Mouse (Mus musculus) midbrain, embryonic 11.5 days (tissue): Measurements from ENCODE around the gene Psmd9. TPM values are rescaled to one million over a fixed set of nuclear protein-coding genes. Genes with fewer than 3 reads are reported as not detected.

ENCODE experiments used
- ATAC-seq: fragments of 200-750 bp; cut with Nextera tagmentation; 2 replicates; pipeline ENCODE4 v1.8.0; 2017; ENCODE audit warnings: moderate TSS enrichment, moderate library complexity; ENCODE audit not compliant: low FRiP score
- DNase-seq: peaks from one replicate; pipeline ENCODE4 v3.0.0; 2015; ENCODE audit warnings: low spot score; ENCODE audit errors: missing footprints
- H3K27ac ChIP-seq: fragments of 300-500 bp; sonication (generic); 2 replicates; pipeline ENCODE4 v1.5.1; 2014; ENCODE audit warnings: low read depth, low read length
- H3K27me3 ChIP-seq: fragments of 300-500 bp; sonication (generic); 2 replicates; pipeline ENCODE4 v1.6.1; 2014; ENCODE audit warnings: mild to moderate bottlenecking, low read length, moderate library complexity, mixed read lengths; ENCODE audit not compliant: control insufficient read depth, insufficient read depth
- H3K36me3 ChIP-seq: fragments of 300-500 bp; sonication (generic); 2 replicates; pipeline ENCODE4 v1.6.1; 2014; ENCODE audit warnings: mild to moderate bottlenecking, low read length, moderate library complexity, mixed read lengths; ENCODE audit not compliant: control insufficient read depth, insufficient read depth
- H3K4me1 ChIP-seq: fragments of 300-500 bp; sonication (generic); 2 replicates; pipeline ENCODE4 v1.6.1; 2014; ENCODE audit warnings: low read length; ENCODE audit not compliant: control insufficient read depth, insufficient read depth
- H3K4me2 ChIP-seq: fragments of 300-500 bp; sonication (generic); 2 replicates; pipeline ENCODE4 v1.6.1; 2014; ENCODE audit warnings: mild to moderate bottlenecking, moderate library complexity
- H3K4me3 ChIP-seq: fragments of 300-500 bp; sonication (generic); 2 replicates; pipeline ENCODE4 v1.5.1; 2014; ENCODE audit warnings: low read depth, low read length
- H3K9ac ChIP-seq: fragments of 300-500 bp; sonication (generic); 2 replicates; pipeline ENCODE4 v1.6.1; 2014; ENCODE audit warnings: low read length
- H3K9me3 ChIP-seq: fragments of 300-500 bp; sonication (generic); 2 replicates; pipeline ENCODE4 v1.6.1; 2016; ENCODE audit warnings: low read length; ENCODE audit not compliant: control insufficient read depth
- WGBS: fragments of 180-500 bp; shearing (Covaris S2); extraction: QIAGEN DNeasy Blood & Tissue Kit; methylation state at CpG from one replicate; pipeline ENCODE4 v1.1.7; 2014; 5-methylcytosine and 5-hydroxymethylcytosine counted together
- polyA plus RNA-seq: library from polyadenylated mRNA; unstranded; fragments of >200 nt; fragmentation: Nextera tagmentation; extraction: Ambion mirVana; gene quantifications from 2 replicates; pipeline ENCODE4 v1.2.1, GENCODE M21; 2014

Gene Psmd9
- 59.6 and 60.7 TPM in 2 replicates for polyA plus RNA-seq

DNA sequence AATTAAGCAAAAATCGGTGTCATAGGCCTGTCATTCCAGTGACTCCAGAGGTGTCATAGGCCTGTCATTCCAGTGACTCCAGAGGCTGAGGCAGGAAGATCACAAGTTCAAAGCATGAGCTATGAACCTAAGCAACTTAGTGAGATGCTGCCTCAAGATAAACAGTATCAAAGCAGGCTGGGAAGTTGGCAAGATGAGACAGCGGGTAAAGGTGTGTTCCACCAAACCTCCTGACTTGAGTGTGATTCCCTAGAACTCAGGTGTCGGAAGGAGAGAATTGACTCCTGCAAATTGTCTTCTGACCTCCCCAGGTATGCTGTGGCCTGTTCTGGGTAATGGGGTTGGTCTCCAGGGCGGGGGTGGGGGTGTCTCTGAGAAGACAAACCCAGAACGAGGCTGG, at the start of gene Psmd9:
Gene Psmd9 (plus strand): TSS at position 130 of the 400 bp plus-strand sequence.
- 85% methylated on average over 5 of the region's 5 CpGs for WGBS
- no peaks in the 10 kb centered on the region for H3K9me3 ChIP-seq
- H3K27me3 ChIP-seq = no peaks in the 10 kb centered on the region
- H3K4me3 ChIP-seq = no peak within 1 kb of the TSS
- DNase-seq (no peak), ATAC-seq (no peak)
- no peak within 1 kb of the TSS for H3K9ac ChIP-seq
- 0 out of 2 replicates have a peak, but pooled peaks cover 3% of the 10 kb centered on the region for H3K4me1 ChIP-seq
- no peak within 1 kb of the TSS for H3K27ac ChIP-seq
- peaks cover 14% of the 10 kb centered on the region for H3K36me3 ChIP-seq
- no peak within 1 kb of the TSS for H3K4me2 ChIP-seq

DNA sequence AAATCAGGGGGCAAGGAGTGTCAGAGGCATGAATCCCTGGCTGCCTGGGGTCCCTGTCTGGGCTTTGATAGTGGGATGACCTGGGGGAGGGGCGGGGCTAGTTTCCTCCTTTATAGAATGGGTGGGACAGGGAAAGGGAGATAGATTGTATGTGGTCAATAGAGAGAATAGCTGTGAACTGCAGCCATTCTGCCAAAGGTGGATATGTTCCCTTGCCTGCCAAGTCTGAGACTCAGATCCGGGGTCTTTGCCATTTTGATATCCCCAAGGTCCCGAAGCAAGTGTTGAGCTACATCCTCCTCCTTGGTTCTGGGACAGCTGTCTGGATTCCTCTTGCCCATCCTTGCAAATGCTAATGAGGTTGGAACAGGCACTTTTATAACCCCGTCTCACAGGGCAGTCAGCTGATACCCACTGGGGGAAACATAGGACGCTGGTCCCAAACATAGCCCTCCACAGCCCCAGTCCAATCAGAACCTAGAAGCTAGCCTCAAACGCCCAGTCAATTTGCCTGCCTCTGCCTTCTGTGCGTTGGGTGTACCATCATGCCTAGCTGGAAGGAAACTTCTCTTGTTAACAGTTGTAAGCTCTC, 48.5 kb upstream of the Psmd9 start:
- H3K27ac ChIP-seq = no peak overlapping the region
- WGBS = 71% methylated on average over 7 of the region's 7 CpGs
- ATAC-seq = no peak

DNA sequence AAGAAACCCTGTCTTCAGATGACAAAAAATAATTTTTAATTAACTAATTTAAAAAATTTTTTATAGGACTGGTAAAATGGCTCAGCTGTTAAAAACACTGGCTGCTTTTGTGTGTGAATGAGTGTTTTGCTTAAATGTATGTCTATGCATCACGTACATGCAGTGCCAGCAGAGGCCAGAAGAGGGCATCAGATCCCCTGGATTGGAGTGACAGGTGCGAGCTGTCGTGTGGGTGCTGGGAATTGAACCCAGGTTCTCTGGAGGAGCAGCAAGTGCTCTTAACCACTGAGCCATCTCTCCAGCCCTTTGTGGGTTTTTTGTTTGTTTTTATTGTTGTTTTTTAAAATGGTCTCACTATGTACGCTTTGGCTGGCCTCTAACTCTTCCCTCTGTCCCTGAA, 47.0 kb upstream of the Psmd9 start:
- Histone ChIP-seq H3K27ac (no peak overlapping the region), H3K9me3 (peaks cover 4% of the 10 kb centered on the region; the same call in 1 of the 2 replicates), H3K36me3 (no peaks in the 10 kb centered on the region), H3K9ac (no peak overlapping the region), H3K4me2 (no peak overlapping the region), H3K27me3 (no peaks in the 10 kb centered on the region), H3K4me3 (no peak overlapping the region), H3K4me1 (no peaks in the 10 kb centered on the region)
- ATAC-seq = no peak
- 84% methylated on average over 4 of the region's 4 CpGs for WGBS
- no peak for DNase-seq

More for the DNA sequence above, 48.5 kb upstream of the Psmd9 start:
- Histone ChIP-seq H3K9ac (no peak overlapping the region), H3K4me3 (no peak overlapping the region), H3K9me3 (peaks cover 4% of the 10 kb centered on the region; the same call in 1 of the 2 replicates), H3K36me3 (no peaks in the 10 kb centered on the region), H3K27me3 (no peaks in the 10 kb centered on the region), H3K4me2 (no peak overlapping the region), H3K4me1 (no peaks in the 10 kb centered on the region)
- DNase-seq = no peak

DNA sequence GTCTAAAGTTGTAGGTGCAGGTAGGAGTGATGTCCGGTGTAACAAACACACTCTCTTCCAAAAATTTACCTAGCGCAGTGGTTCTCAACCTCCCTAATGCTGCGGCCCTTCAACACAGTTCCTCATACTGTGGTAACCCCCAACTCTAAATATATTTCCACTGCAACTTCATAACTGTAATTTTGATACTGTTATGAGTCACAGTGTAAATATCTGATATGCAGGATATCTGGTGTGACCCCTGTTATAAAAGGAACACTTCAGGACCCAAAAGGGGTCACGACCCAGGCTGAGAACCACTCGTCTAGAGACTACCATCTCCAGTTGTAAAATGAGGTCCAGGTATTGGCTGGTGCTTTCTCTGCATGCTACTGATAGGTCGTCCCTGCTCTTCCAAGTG, 44.1 kb upstream of the Psmd9 start:
- Histone ChIP-seq H3K9me3 (peaks cover 4% of the 10 kb centered on the region; the same call in 1 of the 2 replicates), H3K4me3 (no peak overlapping the region), H3K27ac (no peak overlapping the region), H3K36me3 (peaks cover 3% of the 10 kb centered on the region; the same call in 1 of the 2 replicates), H3K4me2 (no peak overlapping the region), H3K4me1 (no peaks in the 10 kb centered on the region), H3K9ac (no peak overlapping the region), H3K27me3 (no peaks in the 10 kb centered on the region)
- no peak for DNase-seq
- 87% methylated on average over 6 of the region's 6 CpGs for WGBS
- ATAC-seq = no peak

DNA sequence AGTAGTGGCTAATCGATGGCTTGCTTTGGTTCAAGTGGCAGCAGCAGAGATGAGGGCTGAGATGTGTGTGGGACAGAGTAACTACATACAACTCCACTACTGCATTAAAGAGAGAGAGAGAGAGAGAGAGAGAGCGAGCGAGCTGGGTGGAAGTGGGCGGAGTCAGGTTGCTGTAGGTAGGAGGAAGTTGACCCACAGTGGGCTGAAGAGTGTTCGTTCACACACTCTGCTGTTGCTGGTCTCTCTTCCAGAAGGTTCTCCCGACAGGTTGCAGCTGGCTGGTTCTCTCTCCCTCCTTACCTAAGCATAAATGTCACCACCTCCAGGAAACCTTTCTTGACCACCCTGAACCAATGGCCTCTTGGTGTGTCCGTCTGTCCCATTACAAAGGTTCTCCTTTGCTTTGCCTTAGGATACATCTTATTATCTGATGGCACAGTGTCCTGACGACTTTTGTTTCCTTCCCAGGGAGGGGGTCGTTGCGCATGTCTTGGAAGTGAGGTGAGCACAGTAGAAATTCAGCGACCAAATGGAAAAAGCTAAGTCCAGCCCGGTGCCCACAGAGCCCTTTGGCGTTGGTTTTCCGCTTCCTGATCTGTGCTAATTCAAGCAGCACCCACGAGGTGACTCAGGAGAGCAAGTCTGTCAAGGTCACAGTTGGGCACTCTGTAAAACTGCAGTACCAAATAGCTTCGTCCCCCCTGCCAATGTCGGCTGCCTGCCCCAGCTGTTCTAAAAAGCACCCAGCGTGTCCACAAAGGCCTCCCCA, 43.4 kb upstream of the Psmd9 start:
- Histone ChIP-seq H3K9ac (no peak overlapping the region), H3K9me3 (peaks cover 4% of the 10 kb centered on the region; the same call in 1 of the 2 replicates), H3K4me2 (no peak overlapping the region), H3K4me3 (no peak overlapping the region), H3K36me3 (peaks cover 3% of the 10 kb centered on the region; the same call in 1 of the 2 replicates), H3K4me1 (no peaks in the 10 kb centered on the region), H3K27ac (no peak overlapping the region), H3K27me3 (no peaks in the 10 kb centered on the region)
- ATAC-seq (no peak), DNase-seq (no peak)
- 87% methylated on average over 18 of the region's 18 CpGs for WGBS

DNA sequence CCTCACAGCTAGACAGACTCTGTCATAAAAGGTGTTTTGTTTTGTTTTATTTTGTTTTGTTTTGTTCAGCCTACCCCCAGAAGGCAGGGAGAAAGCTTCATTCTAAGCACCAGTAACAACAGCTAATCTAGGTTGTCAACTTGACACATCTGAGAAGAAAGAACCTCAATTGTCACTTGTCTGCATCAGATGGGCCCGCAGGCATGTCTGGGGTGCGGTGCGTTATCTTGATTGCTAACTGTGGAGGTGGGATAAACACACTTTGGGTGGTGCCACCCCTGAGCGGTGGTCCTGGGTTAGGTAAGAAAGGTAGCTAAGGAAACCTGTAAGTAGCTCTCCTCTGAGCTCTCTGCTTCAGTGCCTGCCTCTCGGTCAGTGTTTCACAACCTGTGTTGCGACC, 42.2 kb upstream of the Psmd9 start:
- no peaks in the 10 kb centered on the region for H3K27me3 ChIP-seq

DNA sequence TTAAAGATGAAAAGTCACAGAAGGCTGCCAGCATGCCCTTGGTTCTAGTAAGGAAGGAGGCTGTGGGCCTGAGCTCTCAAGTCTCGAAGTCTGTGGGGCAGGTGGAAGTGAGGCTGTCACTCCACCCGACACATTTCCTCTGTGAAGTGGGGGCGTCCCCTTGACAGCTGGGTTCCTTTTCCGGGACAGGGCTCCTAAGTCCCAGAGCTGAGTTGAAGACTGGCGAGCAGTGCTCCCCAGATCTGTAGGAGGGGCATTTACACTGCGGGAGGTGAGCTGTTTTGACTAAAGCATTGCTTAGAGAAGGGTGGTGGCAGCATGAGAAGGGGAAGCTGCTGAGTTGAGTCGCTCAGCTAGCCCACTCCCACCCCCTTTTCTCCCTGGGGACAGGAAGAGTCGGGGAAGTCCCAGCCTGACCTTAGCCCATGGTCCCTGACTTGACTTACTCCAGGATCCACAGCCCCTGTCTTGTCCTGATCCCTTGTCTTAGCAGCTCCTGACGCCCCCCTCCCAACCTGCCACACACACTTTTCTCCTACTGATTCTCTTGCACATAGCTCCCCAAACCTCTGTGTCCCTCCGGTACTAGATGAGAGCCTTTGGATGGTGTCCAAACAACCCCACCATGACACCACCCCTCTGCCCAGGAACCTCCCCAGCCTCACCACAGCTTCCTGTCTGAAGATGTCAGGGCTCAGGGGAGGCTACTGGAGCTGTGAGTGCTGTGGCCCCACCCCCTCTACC, 40.6 kb upstream of the Psmd9 start:
- 59% methylated on average over 10 of the region's 10 CpGs for WGBS

More for the DNA sequence above, 42.2 kb upstream of the Psmd9 start:
- ATAC-seq = no peak
- Histone ChIP-seq H3K4me3 (no peak overlapping the region), H3K4me1 (peaks cover 3% of the 10 kb centered on the region), H3K9me3 (peaks cover 4% of the 10 kb centered on the region; the same call in 1 of the 2 replicates), H3K9ac (no peak overlapping the region), H3K36me3 (peaks cover 3% of the 10 kb centered on the region; the same call in 1 of the 2 replicates), H3K27ac (no peak overlapping the region), H3K4me2 (no peak overlapping the region)
- WGBS = 88% methylated on average over 6 of the region's 6 CpGs
- DNase-seq = no peak

DNA sequence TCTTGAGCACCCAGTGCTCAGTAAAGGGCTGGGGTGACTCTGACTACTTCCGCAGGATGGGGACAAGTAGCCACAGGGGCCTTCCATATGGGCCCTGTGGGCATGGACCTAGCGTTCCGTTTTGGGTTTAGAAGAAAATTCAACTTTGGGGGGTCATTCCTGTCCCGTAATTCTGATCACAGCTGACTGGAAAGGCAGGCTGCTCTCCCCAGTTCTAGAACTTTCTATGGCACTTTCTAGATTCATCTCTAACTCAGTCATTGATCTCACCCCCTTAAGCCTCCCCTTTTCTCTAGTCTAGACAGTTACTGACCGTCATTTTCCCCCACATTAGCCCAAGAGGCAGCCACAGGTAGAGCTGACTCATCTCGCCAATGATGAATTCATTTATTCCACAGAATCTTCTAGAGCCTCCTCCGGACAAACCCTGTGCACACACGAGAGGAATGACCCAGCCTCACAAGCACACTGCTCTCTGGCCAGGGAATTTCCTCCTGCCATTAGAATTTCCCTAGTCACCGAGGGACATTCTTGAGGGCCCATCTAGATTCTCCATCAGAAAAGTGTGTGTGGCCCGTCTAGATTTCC, 39.9 kb upstream of the Psmd9 start:
- no peaks in the 10 kb centered on the region for H3K9me3 ChIP-seq
- H3K36me3 ChIP-seq = peaks cover 3% of the 10 kb centered on the region; the same call in 1 of the 2 replicates
- no peak overlapping the region for H3K4me3 ChIP-seq
- ATAC-seq = no peak
- 85% methylated on average over 10 of the region's 10 CpGs for WGBS
- H3K27me3 ChIP-seq = no peaks in the 10 kb centered on the region
- DNase-seq = no peak
- H3K4me1 ChIP-seq = peaks cover 21% of the 10 kb centered on the region
- 0 out of 2 replicates have a peak overlapping the region, but pooled peaks have one; percentile 2 for H3K9ac ChIP-seq
- no peak overlapping the region for H3K4me2 ChIP-seq
- no peak overlapping the region for H3K27ac ChIP-seq

More for the DNA sequence above, 40.6 kb upstream of the Psmd9 start:
- no peak overlapping the region for H3K4me3 ChIP-seq
- H3K36me3 ChIP-seq = peaks cover 3% of the 10 kb centered on the region; the same call in 1 of the 2 replicates
- no peak overlapping the region for H3K4me2 ChIP-seq
- no peak for DNase-seq
- no peak overlapping the region for H3K27ac ChIP-seq
- H3K9me3 ChIP-seq = no peaks in the 10 kb centered on the region
- peaks cover 14% of the 10 kb centered on the region for H3K4me1 ChIP-seq
- H3K27me3 ChIP-seq = no peaks in the 10 kb centered on the region
- H3K9ac ChIP-seq = no peak overlapping the region
- no peak for ATAC-seq
